Mouse (Mus musculus) layer of hippocampus, adult 2 months (tissue): ENCODE measurements around the gene Glrx5. TPM values are rescaled to one million over a fixed set of nuclear protein-coding genes. Genes with fewer than 3 reads are reported as not detected.

ENCODE experiments used
- DNase-seq, 2 experiments: peaks; one replicate each; pipeline ENCODE4 v3.0.0; 2022; ENCODE audit warnings: low spot score in 2 of 2
- H3K27ac ChIP-seq: fragments of 200-600 bp; 2 replicates; pipeline ENCODE4 v1.8.1; 2022
- H3K4me3 ChIP-seq: fragments of 200-600 bp; 2 replicates; pipeline ENCODE4 v1.8.1; 2022; ENCODE audit warnings: mild to moderate bottlenecking
- CTCF ChIP-seq: fragments of 200-600 bp; conservative IDR thresholded peaks from 2 replicates; pipeline ENCODE4 v1.8.1; 2022; ENCODE audit warnings: antibody characterized with exemption, mild to moderate bottlenecking, moderate library complexity
- microRNA-seq, 2 experiments: library from miRNA; unstranded; fragments of <30 nt; microRNA quantifications; one replicate each; pipeline ENCODE4 v1.2.0; 2021
- total RNA-seq, 2 experiments: library from RNA; stranded (reverse); gene quantifications; 2 replicates each; pipeline ENCODE4 v1.2.3; 2021

Gene Glrx5
- total RNA-seq, 2 experiments from 2014 or later = 43.9 to 47.0 TPM

- DNase-seq = no peak
- no peak overlapping the region for H3K27ac ChIP-seq
- no peak overlapping the region for H3K4me3 ChIP-seq
- TF ChIP-seq CTCF = no peak
These were observed 44.0 kb downstream of the Glrx5 start for GRCm38 (mm10) chr12:105076511-105076910.

- Histone ChIP-seq H3K27ac (no peak overlapping the region), H3K4me3 (no peak overlapping the region)
- TF ChIP-seq CTCF = no peak
- no peak for DNase-seq
These were observed 44.7 kb downstream of the Glrx5 start for GRCm38 (mm10) chr12:105077232-105077631.

GRCm38 (mm10) chr12:105084171-105084570 is 51.7 kb downstream of the Glrx5 start:
- TF ChIP-seq CTCF = no peak
- no peak overlapping the region for H3K4me3 ChIP-seq
- no peak overlapping the region for H3K27ac ChIP-seq
- no peak for DNase-seq

GRCm38 (mm10) chr12:105084816-105085215 is 52.3 kb downstream of the Glrx5 start:
- DNase-seq = no peak
- no peak overlapping the region for H3K4me3 ChIP-seq
- H3K27ac ChIP-seq = no peak overlapping the region
- no peak for TF ChIP-seq CTCF

GRCm38 (mm10) chr12:105085296-105085695 is 52.8 kb downstream of the Glrx5 start:
- H3K27ac ChIP-seq = no peak overlapping the region
- no peak for TF ChIP-seq CTCF
- no peak overlapping the region for H3K4me3 ChIP-seq
- DNase-seq = no peak

- TF ChIP-seq CTCF = no peak
- no peak overlapping the region for H3K4me3 ChIP-seq
- no peak overlapping the region for H3K27ac ChIP-seq
- DNase-seq = no peak
These were observed 54.3 kb downstream of the Glrx5 start for GRCm38 (mm10) chr12:105086781-105087180.

GRCm38 (mm10) chr12:105087353-105087752 is 54.9 kb downstream of the Glrx5 start:
- H3K27ac ChIP-seq = no peak overlapping the region
- DNase-seq = no peak
- no peak for TF ChIP-seq CTCF
- no peak overlapping the region for H3K4me3 ChIP-seq

GRCm38 (mm10) chr12:105089231-105089630 is 56.7 kb downstream of the Glrx5 start:
- Histone ChIP-seq H3K27ac (no peak overlapping the region), H3K4me3 (no peak overlapping the region)
- DNase-seq = no peak
- no peak for TF ChIP-seq CTCF

- TF ChIP-seq CTCF = no peak
- Histone ChIP-seq H3K4me3 (no peak overlapping the region), H3K27ac (no peak overlapping the region)
- DNase-seq = no peak
These were observed 59.1 kb downstream of the Glrx5 start for GRCm38 (mm10) chr12:105091604-105092003.

Small RNAs within 50 kb of the gene (microRNA-seq; reads per million reads assigned to microRNA genes)
- gene Mir3069 = 8.6 to 19.3 reads per million in 2 experiments

Other genes with a start within 250 kb of the Glrx5 start
- gene Clmn, start 167.6 kb upstream of the Glrx5 start, total RNA-seq = 100 to 1,000 TPM; 103 to 108 TPM
- 1 to 10 TPM; 1.7 to 1.8 TPM for gene Syne3, start 22.9 kb upstream of the Glrx5 start, total RNA-seq
- gene Tcl1b2, start 113.3 kb downstream of the Glrx5 start, total RNA-seq = not detected
- not detected for gene Tcl1b1, start 127.0 kb downstream of the Glrx5 start, total RNA-seq
- gene Tcl1b5, start 143.7 kb downstream of the Glrx5 start, total RNA-seq = not detected
- not detected for gene Tcl1b3, start 158.4 kb downstream of the Glrx5 start, total RNA-seq
- gene Tcl1b4, start 169.3 kb downstream of the Glrx5 start, total RNA-seq = not detected
- gene Tcl1, start 190.1 kb downstream of the Glrx5 start, total RNA-seq = not detected